Mouse (Mus musculus) kidney, embryonic 15.5 days (tissue): ENCODE results near the gene Cars2. TPM values are rescaled to one million over a fixed set of nuclear protein-coding genes. Genes with fewer than 3 reads are reported as not detected.
"Not testable (repeated sequence)": the region's sequence is repeated elsewhere in the genome, so short reads cannot be mapped to it uniquely, and the experiment has no call there.

ENCODE experiments used
- ATAC-seq: fragments of 200-750 bp; cut with Nextera tagmentation; replicated peaks from 2 replicates; pipeline ENCODE4 v1.8.0; 2017; ENCODE audit warnings: moderate TSS enrichment; ENCODE audit not compliant: low FRiP score
- H3K27ac ChIP-seq: fragments of 300-500 bp; sonication (generic); 2 replicates; pipeline ENCODE4 v1.5.1; 2015; ENCODE audit warnings: mild to moderate bottlenecking, inconsistent platforms
- H3K27me3 ChIP-seq: fragments of 300-500 bp; sonication (generic); 2 replicates; pipeline ENCODE4 v1.6.1; 2015; ENCODE audit warnings: inconsistent platforms
- H3K36me3 ChIP-seq: fragments of 300-500 bp; sonication (generic); 2 replicates; pipeline ENCODE4 v1.6.1; 2015; ENCODE audit warnings: inconsistent platforms
- H3K4me1 ChIP-seq: fragments of 300-500 bp; sonication (generic); 2 replicates; pipeline ENCODE4 v1.6.1; 2015; ENCODE audit warnings: inconsistent platforms
- H3K4me2 ChIP-seq: fragments of 300-500 bp; sonication (generic); 2 replicates; pipeline ENCODE4 v1.6.1; 2015; ENCODE audit warnings: moderate library complexity, mild to moderate bottlenecking, inconsistent platforms
- H3K4me3 ChIP-seq: fragments of 300-500 bp; sonication (generic); replicated peaks from 2 replicates; pipeline ENCODE4 v1.5.1; 2015; ENCODE audit warnings: mild to moderate bottlenecking, inconsistent platforms
- H3K9ac ChIP-seq: fragments of 300-500 bp; sonication (generic); 2 replicates; pipeline ENCODE4 v1.6.1; 2015; ENCODE audit warnings: mild to moderate bottlenecking, inconsistent platforms
- H3K9me3 ChIP-seq: fragments of 300-500 bp; sonication (generic); replicated peaks from 2 replicates; pipeline ENCODE4 v1.6.1; 2016; ENCODE audit warnings: inconsistent platforms
- WGBS: fragments of 180-500 bp; shearing (Covaris S2); methylation state at CpG from one replicate; pipeline ENCODE4 v1.1.7; 2015; ENCODE audit warnings: mixed read lengths; 5-methylcytosine and 5-hydroxymethylcytosine counted together
- polyA plus RNA-seq: library from polyadenylated mRNA; unstranded; fragments of >200 nt; fragmentation: Nextera tagmentation; extraction: Ambion mirVana; gene quantifications from 2 replicates; pipeline ENCODE4 v1.2.1, GENCODE M21; 2015

Cars2 gene
- polyA plus RNA-seq, 1 experiment from 2014 or later = 28.3 TPM

GRCm38 (mm10) chr8:11503476-11504232, 46.9 kb downstream of the Cars2 start:
- 77% methylated on average over 13 of the region's 13 CpGs for WGBS
- H3K27ac ChIP-seq = no peak overlapping the region
- no peaks in the 10 kb centered on the region for H3K9me3 ChIP-seq
- no peak overlapping the region for H3K9ac ChIP-seq
- no peak overlapping the region for H3K4me2 ChIP-seq
- H3K4me3 ChIP-seq = no peak overlapping the region
- peaks cover 65% of the 10 kb centered on the region for H3K36me3 ChIP-seq
- H3K27me3 ChIP-seq = no peaks in the 10 kb centered on the region
- peaks cover 8% of the 10 kb centered on the region for H3K4me1 ChIP-seq
- ATAC-seq = no peak

- Histone ChIP-seq H3K4me2 (peak overlapping the region; percentile 79; the same call in 1 of the 2 replicates), H3K9ac (no peak overlapping the region), H3K4me3 (peak overlapping the region; percentile 94; the same call in 1 of the 2 replicates), H3K27me3 (peaks cover 2% of the 10 kb centered on the region; the same call in 1 of the 2 replicates), H3K4me1 (peaks cover 23% of the 10 kb centered on the region), H3K9me3 (no peaks in the 10 kb centered on the region), H3K36me3 (peaks cover 21% of the 10 kb centered on the region), H3K27ac (no peak overlapping the region)
- WGBS = 81% methylated on average over 4 of the region's 4 CpGs
- no peak for ATAC-seq
These were observed 51.6 kb downstream of the Cars2 start for GRCm38 (mm10) chr8:11498786-11499485.

- Histone ChIP-seq H3K27ac (no peak overlapping the region), H3K4me1 (peaks cover 23% of the 10 kb centered on the region), H3K4me2 (peak overlapping the region; percentile 79), H3K4me3 (peak overlapping the region; percentile 94), H3K27me3 (peaks cover 3% of the 10 kb centered on the region; the same call in 1 of the 2 replicates), H3K9me3 (no peaks in the 10 kb centered on the region), H3K36me3 (peaks cover 15% of the 10 kb centered on the region), H3K9ac (peak overlapping the region; percentile 90)
- WGBS = 74% methylated on average over 12 of the region's 12 CpGs
- no peak for ATAC-seq
These were observed 52.3 kb downstream of the Cars2 start for GRCm38 (mm10) chr8:11498281-11498680.

GRCm38 (mm10) chr8:11497017-11497990, 53.3 kb downstream of the Cars2 start, which contains the start of gene Naxd:
TSS of gene Naxd (plus strand) at chr8:11497506.
- H3K9ac ChIP-seq = peak within 1 kb of the TSS; percentile 90
- WGBS = 4% methylated on average over 73 of the region's 73 CpGs
- peaks cover 23% of the 10 kb centered on the region for H3K4me1 ChIP-seq
- H3K27ac ChIP-seq = peak within 1 kb of the TSS; percentile 83
- H3K27me3 ChIP-seq = peaks cover 3% of the 10 kb centered on the region; the same call in 1 of the 2 replicates
- ATAC-seq = peak; percentile 98
- peaks cover 5% of the 10 kb centered on the region; the same call in 1 of the 2 replicates for H3K36me3 ChIP-seq
- H3K4me2 ChIP-seq = peak within 1 kb of the TSS; percentile 79
- peak within 1 kb of the TSS; percentile 94 for H3K4me3 ChIP-seq
- H3K9me3 ChIP-seq = no peaks in the 10 kb centered on the region

- not testable (repeated sequence) for H3K9ac ChIP-seq, H3K27ac ChIP-seq, ATAC-seq, H3K36me3 ChIP-seq, H3K4me2 ChIP-seq, H3K4me1 ChIP-seq, H3K9me3 ChIP-seq, H3K4me3 ChIP-seq
- H3K27me3 ChIP-seq = peaks cover 16% of the 10 kb centered on the region; the same call in 1 of the 2 replicates
- WGBS = 84% methylated on average over 2 of the region's 2 CpGs
These were observed 58.2 kb downstream of the Cars2 start for GRCm38 (mm10) chr8:11492340-11492739.

- Histone ChIP-seq H3K9me3 (no peaks in the 10 kb centered on the region), H3K27ac (no peak overlapping the region), H3K4me2 (no peak overlapping the region), H3K9ac (no peak overlapping the region), H3K36me3 (no peaks in the 10 kb centered on the region), H3K4me3 (no peak overlapping the region), H3K4me1 (peaks cover 13% of the 10 kb centered on the region; the same call in 1 of the 2 replicates), H3K27me3 (peaks cover 14% of the 10 kb centered on the region; the same call in 1 of the 2 replicates)
- 72% methylated on average over 4 of the region's 4 CpGs for WGBS
- ATAC-seq = no peak
These were observed 63.4 kb downstream of the Cars2 start for GRCm38 (mm10) chr8:11487229-11487628.

- H3K27ac ChIP-seq = no peak overlapping the region
- H3K27me3 ChIP-seq = peaks cover 14% of the 10 kb centered on the region; the same call in 1 of the 2 replicates
- H3K36me3 ChIP-seq = no peaks in the 10 kb centered on the region
- H3K9ac ChIP-seq = no peak overlapping the region
- H3K9me3 ChIP-seq = no peaks in the 10 kb centered on the region
- no peak overlapping the region for H3K4me3 ChIP-seq
- H3K4me1 ChIP-seq = peaks cover 20% of the 10 kb centered on the region; the same call in 1 of the 2 replicates
- WGBS = 23% methylated on average over 7 of the region's 7 CpGs
- H3K4me2 ChIP-seq = no peak overlapping the region
- ATAC-seq = peak; percentile 47
These were observed 64.4 kb downstream of the Cars2 start for GRCm38 (mm10) chr8:11486142-11486541.

GRCm38 (mm10) chr8:11482537-11482936, 68.0 kb downstream of the Cars2 start:
- H3K4me1 ChIP-seq = peaks cover 54% of the 10 kb centered on the region
- peak overlapping the region; percentile 52; the same call in 1 of the 2 replicates for H3K27ac ChIP-seq
- H3K4me2 ChIP-seq = no peak overlapping the region
- H3K27me3 ChIP-seq = peaks cover 23% of the 10 kb centered on the region
- H3K9me3 ChIP-seq = no peaks in the 10 kb centered on the region
- 49% methylated on average over 3 of the region's 3 CpGs for WGBS
- ATAC-seq = no peak
- H3K36me3 ChIP-seq = no peaks in the 10 kb centered on the region
- no peak overlapping the region for H3K4me3 ChIP-seq
- no peak overlapping the region for H3K9ac ChIP-seq

GRCm38 (mm10) chr8:11481876-11482275, 68.7 kb downstream of the Cars2 start:
- H3K9me3 ChIP-seq = no peaks in the 10 kb centered on the region
- H3K27ac ChIP-seq = peak overlapping the region; percentile 52; the same call in 1 of the 2 replicates
- H3K4me3 ChIP-seq = no peak overlapping the region
- H3K4me1 ChIP-seq = peaks cover 58% of the 10 kb centered on the region
- H3K36me3 ChIP-seq = no peaks in the 10 kb centered on the region
- H3K9ac ChIP-seq = no peak overlapping the region
- no peak for ATAC-seq
- H3K27me3 ChIP-seq = peaks cover 26% of the 10 kb centered on the region
- H3K4me2 ChIP-seq = no peak overlapping the region
- WGBS = 62% methylated on average over 3 of the region's 3 CpGs

- peak overlapping the region; percentile 38; the same call in 1 of the 2 replicates for H3K9ac ChIP-seq
- ATAC-seq = no peak
These were observed 71.0 kb downstream of the Cars2 start for GRCm38 (mm10) chr8:11479591-11479990.

More at GRCm38 (mm10) chr8:11479591-11479990, 71.0 kb downstream of the Cars2 start:
- Histone ChIP-seq H3K27ac (peak overlapping the region; percentile 83), H3K4me1 (peaks cover 69% of the 10 kb centered on the region), H3K9me3 (no peaks in the 10 kb centered on the region), H3K36me3 (no peaks in the 10 kb centered on the region), H3K4me3 (peak overlapping the region; percentile 70), H3K4me2 (peak overlapping the region; percentile 100), H3K27me3 (peaks cover 46% of the 10 kb centered on the region)
- 7% methylated on average over 14 of the region's 14 CpGs for WGBS
